Comparison of ENCODE assay signal across 20 mouse cellular contexts in the genomic region with DNA sequence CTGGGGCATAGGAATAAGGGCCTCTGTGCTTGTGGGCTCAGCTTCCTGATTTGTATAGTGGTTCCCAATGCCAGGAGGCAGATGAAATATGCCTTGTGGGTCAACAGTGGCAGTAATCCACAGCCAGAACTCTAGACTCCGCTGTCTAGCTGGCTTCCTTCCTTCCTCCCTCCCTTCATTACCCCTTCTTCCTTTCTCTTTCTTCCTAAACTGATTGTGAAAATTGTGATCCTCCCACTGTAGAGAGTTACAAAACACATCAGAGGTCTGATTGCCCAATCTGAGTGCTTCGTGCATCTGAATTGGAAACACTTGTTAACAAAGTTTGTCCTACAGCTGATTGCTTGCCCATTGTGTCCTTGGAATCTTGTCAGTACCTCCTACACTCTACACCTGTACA. TPM values are rescaled to one million over a fixed set of nuclear protein-coding genes. Genes with fewer than 3 reads are reported as not detected.
DNase-seq lines count a peak whose midpoint lies in the region; ATAC-seq and TF ChIP-seq lines count a peak whose summit lies in the region.
"Had no signal": no experiment of that assay in that cellular context is flagged by ENCODE, and none has a peak within 500 bp of the region (broad histone marks: within the 10 kb centered on the region; RNA-seq: fewer than 3 reads in every experiment).

No protein-coding gene starts in this region.

- peak overlapping the region; percentile 30; the same call in 1 of the 2 replicates for H3K27ac ChIP-seq in liver, postnatal 0 days (ENCODE audit: low read depth)
- H3K27ac ChIP-seq in liver, embryonic 12.5 days, result no peak overlapping the region
- H3K27ac ChIP-seq: embryonic facial prominence, embryonic 12.5 days; heart, embryonic 15.5 days; hindbrain, embryonic 15.5 days; limb, embryonic 10.5 days; lung, embryonic 15.5 days; neural tube, embryonic 12.5 days had no signal

- H3K36me3 ChIP-seq in liver, postnatal 0 days (replicated peaks; ENCODE audit: insufficient read depth, low read length), result no peaks in the 10 kb centered on the region
- H3K36me3 ChIP-seq in liver, embryonic 12.5 days, result no peaks in the 10 kb centered on the region
- H3K36me3 ChIP-seq: embryonic facial prominence, embryonic 12.5 days; heart, embryonic 15.5 days; hindbrain, embryonic 15.5 days; limb, embryonic 10.5 days; lung, embryonic 15.5 days; neural tube, embryonic 12.5 days had no signal

- TF ChIP-seq EP300 in liver, postnatal 0 days (IDR thresholded peaks at IDR 0.05; ENCODE audit: low read depth), result no peak

- H3K9ac ChIP-seq in liver, postnatal 0 days (replicated peaks), result no peak overlapping the region
- no peak overlapping the region for H3K9ac ChIP-seq in liver, embryonic 12.5 days
- H3K9ac ChIP-seq: embryonic facial prominence, embryonic 12.5 days; heart, embryonic 15.5 days; hindbrain, embryonic 15.5 days; lung, embryonic 15.5 days; neural tube, embryonic 12.5 days had no signal

- no peak for TF ChIP-seq CTCF in liver, postnatal 0 days (IDR thresholded peaks at IDR 0.05; ENCODE audit: low read depth)

- 19% methylated on average over 2 of the region's 2 CpGs for WGBS in liver, postnatal 0 days (ENCODE audit: insufficient replicate concordance)
- 48% methylated on average over 2 of the region's 2 CpGs for WGBS in liver, embryonic 12.5 days (ENCODE audit: insufficient replicate concordance)

- peaks cover 9% of the 10 kb centered on the region for H3K4me1 ChIP-seq in liver, postnatal 0 days (ENCODE audit: insufficient read depth)
- H3K4me1 ChIP-seq in liver, embryonic 12.5 days, result peaks cover 14% of the 10 kb centered on the region; the same call in 1 of the 2 replicates
- H3K4me1 ChIP-seq: embryonic facial prominence, embryonic 12.5 days; heart, embryonic 15.5 days; hindbrain, embryonic 15.5 days; lung, embryonic 15.5 days had no signal

- H3K9me3 ChIP-seq in liver, postnatal 0 days (ENCODE audit: low read length), result no peaks in the 10 kb centered on the region
- no peaks in the 10 kb centered on the region for H3K9me3 ChIP-seq in liver, embryonic 12.5 days (replicated peaks)
- H3K9me3 ChIP-seq: embryonic facial prominence, embryonic 12.5 days; heart, embryonic 15.5 days; hindbrain, embryonic 15.5 days; limb, embryonic 10.5 days; lung, embryonic 15.5 days; neural tube, embryonic 12.5 days had no signal

- H3K27me3 ChIP-seq in liver, postnatal 0 days (ENCODE audit: insufficient read depth, low read length), result no peaks in the 10 kb centered on the region
- H3K27me3 ChIP-seq in liver, embryonic 12.5 days (replicated peaks), result no peaks in the 10 kb centered on the region
- H3K27me3 ChIP-seq: embryonic facial prominence, embryonic 12.5 days; heart, embryonic 15.5 days; hindbrain, embryonic 15.5 days; lung, embryonic 15.5 days; neural tube, embryonic 12.5 days; Patski had no signal

- H3K4me2 ChIP-seq in liver, postnatal 0 days (ENCODE audit: low read depth, low read length), result no peak overlapping the region
- no peak overlapping the region for H3K4me2 ChIP-seq in liver, embryonic 12.5 days
- H3K4me2 ChIP-seq: embryonic facial prominence, embryonic 12.5 days; heart, embryonic 15.5 days; hindbrain, embryonic 15.5 days; lung, embryonic 15.5 days; neural tube, embryonic 12.5 days had no signal

- no peak overlapping the region for H3K4me3 ChIP-seq in liver, postnatal 0 days (ENCODE audit: low read depth, low read length)
- H3K4me3 ChIP-seq in liver, embryonic 12.5 days, result no peak overlapping the region
- H3K4me3 ChIP-seq: embryonic facial prominence, embryonic 12.5 days; heart, embryonic 15.5 days; hindbrain, embryonic 15.5 days; limb, embryonic 10.5 days; lung, embryonic 15.5 days; neural tube, embryonic 12.5 days had no signal

- DNase-seq in liver, postnatal 0 days, result no peak
- peak; percentile 92 for DNase-seq in gonadal fat pad, adult 2 months (ENCODE audit: low read depth)
- DNase-seq in lung, postnatal 10 days, result peak; percentile 29
- no peak for DNase-seq in cerebellum, adult 11-12 months
- DNase-seq in right cerebral cortex, postnatal 14 days, result no peak
- DNase-seq: cerebellum, postnatal 14 days; gastrocnemius, postnatal 25 days; right cerebral cortex, postnatal 4 days had no signal

- ATAC-seq in liver, postnatal 0 days, result peak; percentile 50
- no peak for ATAC-seq in liver, embryonic 12.5 days
- no peak for ATAC-seq in CD4-positive, CD25-positive, alpha-beta regulatory T cell, adult 4 months
- ATAC-seq: forebrain, embryonic 14.5 days; midbrain, embryonic 16.5 days; Patski had no signal

RNA-seq across cellular contexts. Expression of gene Prss46, which starts 2.9 kb away (rescaled TPM):
- polyA plus RNA-seq in liver, postnatal 0 days (2015; fragmentation: Nextera tagmentation; extraction: Ambion mirVana), result not detected in 2 replicates
- not detected in 2 replicates for polyA plus RNA-seq in liver, embryonic 12.5 days (2016; fragmentation: Nextera tagmentation; extraction: Ambion mirVana)
- 0.15 and 0.24 TPM in 2 replicates for polyA plus RNA-seq in gonadal fat pad, adult 2 months (2012; rRNA removed)
- not detected for polyA plus RNA-seq in CD4-positive, CD25-positive, alpha-beta regulatory T cell, adult 4 months (2017; shearing (Covaris generic))
- polyA plus RNA-seq: embryonic facial prominence, embryonic 12.5 days; forebrain, embryonic 14.5 days; hindbrain, embryonic 15.5 days; limb, embryonic 10.5 days; lung, embryonic 15.5 days; midbrain, embryonic 16.5 days; neural tube, embryonic 12.5 days; thymus, postnatal 0 days had no signal

RNA-seq across cellular contexts. Expression of gene Prss45, which starts 7.0 kb away (rescaled TPM):
- polyA plus RNA-seq in liver, postnatal 0 days (2015; fragmentation: Nextera tagmentation; extraction: Ambion mirVana), result not detected in 2 replicates
- polyA plus RNA-seq in liver, embryonic 12.5 days (2016; fragmentation: Nextera tagmentation; extraction: Ambion mirVana), result not detected in 2 replicates
- polyA plus RNA-seq in gonadal fat pad, adult 2 months (2012; rRNA removed), result 0.36 TPM in 1 of 2 replicates, not detected in the other
- not detected for polyA plus RNA-seq in CD4-positive, CD25-positive, alpha-beta regulatory T cell, adult 4 months (2017; shearing (Covaris generic))
- polyA plus RNA-seq: embryonic facial prominence, embryonic 12.5 days; heart, embryonic 15.5 days; hindbrain, embryonic 15.5 days; limb, embryonic 10.5 days; lung, embryonic 15.5 days; neural tube, embryonic 12.5 days; Patski; thymus, postnatal 0 days had no signal

RNA-seq across cellular contexts. Expression of gene Prss43, which starts 14.9 kb away (rescaled TPM):
- polyA plus RNA-seq in liver, postnatal 0 days (2015; fragmentation: Nextera tagmentation; extraction: Ambion mirVana), result not detected in 2 replicates
- polyA plus RNA-seq in liver, embryonic 12.5 days (2016; fragmentation: Nextera tagmentation; extraction: Ambion mirVana), result not detected in 2 replicates
- polyA plus RNA-seq in gonadal fat pad, adult 2 months (2012; rRNA removed), result 0.07 and 0.15 TPM in 2 replicates
- not detected for polyA plus RNA-seq in CD4-positive, CD25-positive, alpha-beta regulatory T cell, adult 4 months (2017; shearing (Covaris generic))
- polyA plus RNA-seq: embryonic facial prominence, embryonic 12.5 days; forebrain, embryonic 14.5 days; heart, embryonic 15.5 days; hindbrain, embryonic 15.5 days; limb, embryonic 10.5 days; lung, embryonic 15.5 days; midbrain, embryonic 16.5 days; neural tube, embryonic 12.5 days; Patski; thymus, postnatal 0 days had no signal

RNA-seq across cellular contexts. Expression of gene Prss50, which starts 16.3 kb away (rescaled TPM):
- polyA plus RNA-seq in liver, postnatal 0 days (2015; fragmentation: Nextera tagmentation; extraction: Ambion mirVana), result 9.2 and 10.3 TPM in 2 replicates
- polyA plus RNA-seq in liver, embryonic 12.5 days (2016; fragmentation: Nextera tagmentation; extraction: Ambion mirVana), result 27.5 and 30.9 TPM in 2 replicates
- not detected in 2 replicates for polyA plus RNA-seq in gonadal fat pad, adult 2 months (2012; rRNA removed)
- polyA plus RNA-seq in CD4-positive, CD25-positive, alpha-beta regulatory T cell, adult 4 months (2017; shearing (Covaris generic)), result not detected
- polyA plus RNA-seq: forebrain, embryonic 14.5 days; heart, embryonic 15.5 days; lung, embryonic 15.5 days had no signal

RNA-seq across cellular contexts. Expression of gene Prss44, which starts 27.6 kb away (rescaled TPM):
- not detected in 2 replicates for polyA plus RNA-seq in liver, postnatal 0 days (2015; fragmentation: Nextera tagmentation; extraction: Ambion mirVana)
- not detected in 2 replicates for polyA plus RNA-seq in liver, embryonic 12.5 days (2016; fragmentation: Nextera tagmentation; extraction: Ambion mirVana)
- not detected in 2 replicates for polyA plus RNA-seq in gonadal fat pad, adult 2 months (2012; rRNA removed)
- not detected for polyA plus RNA-seq in CD4-positive, CD25-positive, alpha-beta regulatory T cell, adult 4 months (2017; shearing (Covaris generic))
- polyA plus RNA-seq: embryonic facial prominence, embryonic 12.5 days; forebrain, embryonic 14.5 days; heart, embryonic 15.5 days; hindbrain, embryonic 15.5 days; limb, embryonic 10.5 days; lung, embryonic 15.5 days; midbrain, embryonic 16.5 days; neural tube, embryonic 12.5 days; Patski had no signal

Comparison
In these comparisons a context has a peak if more than half of its experiments do, and no peak if none do; other contexts are left out.
1. DNase-seq: peak in gonadal fat pad, adult 2 months (single experiment) and lung, postnatal 10 days (single experiment); none in liver, postnatal 0 days (single experiment), cerebellum, adult 11-12 months (single experiment) and right cerebral cortex, postnatal 14 days (single experiment).